Mouse (Mus musculus): ENCODE measurements at regions not wholly inside any gene's neighbourhood (a gene's known extent, or its start where the extent isn't known, plus 50 kb on each side); places are given as distances from the start of the nearest gene placed in this dataset.

DNA sequence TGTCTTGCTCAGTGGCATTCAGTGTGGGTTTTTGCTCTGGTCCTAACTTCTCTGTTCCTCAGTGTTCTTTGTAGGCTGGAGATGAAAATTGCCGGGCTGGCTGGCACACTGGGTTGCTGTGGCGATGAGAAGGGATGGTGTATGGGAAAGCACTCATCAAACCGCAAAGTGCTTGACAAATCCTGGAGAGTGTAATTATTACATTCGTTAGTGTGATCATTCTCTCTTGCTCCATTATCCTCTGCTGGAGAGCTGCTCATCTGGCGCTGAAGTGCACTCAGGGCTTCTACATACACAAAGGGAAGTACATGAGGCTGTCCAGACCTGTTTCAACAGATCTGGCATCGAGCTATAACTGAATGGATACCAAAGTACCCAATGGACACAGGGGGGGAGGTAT lies 605.9 kb upstream of the Cdh11 start:
- TF ChIP-seq POLR2A (IDR thresholded peaks at IDR 0.05; ENCODE audit: borderline replicate concordance, control insufficient read depth, low read depth, low read length) = no peak
- TF ChIP-seq CTCF (IDR thresholded peaks at IDR 0.05; ENCODE audit: control insufficient read depth, insufficient read depth, low read length) = no peak

All from bone marrow, adult 2 months (tissue).